Mouse (Mus musculus): ENCODE data around the gene Jade1.

- no peak for TF ChIP-seq CTCF (IDR thresholded peaks at IDR 0.05; ENCODE audit: low read depth)
- TF ChIP-seq EP300 (optimal IDR thresholded peaks at IDR 0.05), result no peak
Observed at GRCm38 (mm10) chr3:41601226-41602020, 45.9 kb downstream of the Jade1 start.

All from stomach, postnatal 0 days (tissue).